Mouse (Mus musculus) limb, embryonic 10.5 days (tissue): ENCODE measurements around the gene Chrnb1. TPM values are rescaled to one million over a fixed set of nuclear protein-coding genes. Genes with fewer than 3 reads are reported as not detected.

Experiments used
- DNase-seq: peaks from one replicate; pipeline ENCODE4 v3.0.0-alpha.2; 2017; ENCODE audit warnings: low spot score
- H3K27ac ChIP-seq: fragments of 300-500 bp; sonication (generic); 2 replicates; pipeline ENCODE4 v1.5.1; 2016; ENCODE audit warnings: mild to moderate bottlenecking
- H3K27me3 ChIP-seq: fragments of 300-500 bp; sonication (generic); 2 replicates; pipeline ENCODE4 v1.6.1; 2016; ENCODE audit warnings: low read depth, mild to moderate bottlenecking; ENCODE audit not compliant: poor library complexity, severe bottlenecking
- H3K36me3 ChIP-seq: fragments of 300-500 bp; sonication (generic); 2 replicates; pipeline ENCODE4 v1.6.1; 2016; ENCODE audit warnings: mild to moderate bottlenecking, moderate library complexity
- H3K4me1 ChIP-seq: fragments of 300-500 bp; sonication (generic); 2 replicates; pipeline ENCODE4 v1.6.1; 2016
- H3K4me3 ChIP-seq: fragments of 300-500 bp; sonication (generic); 2 replicates; pipeline ENCODE4 v1.5.1; 2016; ENCODE audit warnings: mild to moderate bottlenecking, moderate library complexity
- H3K9me3 ChIP-seq: fragments of 300-500 bp; sonication (generic); replicated peaks from 2 replicates; pipeline ENCODE4 v1.6.1; 2016; ENCODE audit warnings: mild to moderate bottlenecking
- WGBS: fragments of 180-500 bp; shearing (Covaris S2); methylation state at CpG from one replicate; pipeline ENCODE4 v1.1.7; 2016; 5-methylcytosine and 5-hydroxymethylcytosine counted together
- polyA plus RNA-seq: library from polyadenylated mRNA; unstranded; fragments of >200 nt; fragmentation: Nextera tagmentation; extraction: Ambion mirVana; gene quantifications from 2 replicates; pipeline ENCODE4 v1.2.1, GENCODE M21; 2016

Chrnb1 gene
- polyA plus RNA-seq, 1 experiment from 2014 or later = 2.5 TPM

- WGBS = under 1% methylated on average over 33 of the region's 33 CpGs
- Histone ChIP-seq H3K27ac (peak overlapping the region; percentile 66), H3K36me3 (no peaks in the 10 kb centered on the region), H3K4me3 (peak overlapping the region; percentile 62), H3K9me3 (no peaks in the 10 kb centered on the region), H3K4me1 (peaks cover 62% of the 10 kb centered on the region), H3K27me3 (peaks cover 100% of the 10 kb centered on the region)
- peak; percentile 86 for DNase-seq
Measured at GRCm38 (mm10) chr11:69802648-69803105, 6.9 kb upstream of the Chrnb1 start.

GRCm38 (mm10) chr11:69801379-69801977 is 5.7 kb upstream of the Chrnb1 start, which contains the start of gene Fgf11:
Fgf11 (minus strand) TSS chr11:69801857.
- Histone ChIP-seq H3K9me3 (no peaks in the 10 kb centered on the region), H3K4me3 (peak within 1 kb of the TSS; percentile 62), H3K27ac (peak within 1 kb of the TSS; percentile 83), H3K27me3 (peaks cover 100% of the 10 kb centered on the region), H3K4me1 (peaks cover 62% of the 10 kb centered on the region), H3K36me3 (no peaks in the 10 kb centered on the region)
- DNase-seq = peak; percentile 50
- 2% methylated on average over 33 of the region's 33 CpGs for WGBS

GRCm38 (mm10) chr11:69800392-69801197 is 4.9 kb upstream of the Chrnb1 start:
- under 1% methylated on average over 36 of the region's 36 CpGs for WGBS
- H3K4me1 ChIP-seq = peaks cover 70% of the 10 kb centered on the region
- DNase-seq = peak; percentile 85
- peak overlapping the region; percentile 62 for H3K4me3 ChIP-seq
- H3K36me3 ChIP-seq = no peaks in the 10 kb centered on the region
- no peaks in the 10 kb centered on the region for H3K9me3 ChIP-seq
- peaks cover 100% of the 10 kb centered on the region for H3K27me3 ChIP-seq
- peak overlapping the region; percentile 83 for H3K27ac ChIP-seq

DNA sequence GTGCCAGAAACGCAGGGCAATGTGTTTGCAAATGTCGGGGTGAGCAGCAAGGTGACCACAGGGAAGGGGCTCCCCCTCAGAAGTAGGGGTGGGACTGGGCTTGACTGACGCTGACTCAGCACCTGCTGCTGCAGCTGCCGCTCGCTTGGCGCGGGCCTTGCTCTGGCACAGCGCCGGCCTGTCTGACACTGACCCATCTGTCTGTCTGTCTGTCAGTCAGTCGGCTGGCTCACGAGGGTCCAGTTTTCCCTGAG is 4.3 kb upstream of the Chrnb1 start:
- peaks cover 73% of the 10 kb centered on the region for H3K4me1 ChIP-seq
- H3K27ac ChIP-seq = peak overlapping the region; percentile 83
- DNase-seq = no peak
- H3K4me3 ChIP-seq = peak overlapping the region; percentile 62
- no peaks in the 10 kb centered on the region for H3K9me3 ChIP-seq
- no peaks in the 10 kb centered on the region for H3K36me3 ChIP-seq
- H3K27me3 ChIP-seq = peaks cover 100% of the 10 kb centered on the region
- 2% methylated on average over 11 of the region's 11 CpGs for WGBS

- Histone ChIP-seq H3K27me3 (peaks cover 100% of the 10 kb centered on the region), H3K36me3 (no peaks in the 10 kb centered on the region), H3K27ac (no peak overlapping the region; the same call in 1 of the 2 replicates), H3K4me1 (peaks cover 68% of the 10 kb centered on the region), H3K9me3 (no peaks in the 10 kb centered on the region), H3K4me3 (peak overlapping the region; percentile 62)
- 24% methylated on average over 12 of the region's 12 CpGs for WGBS
- no peak for DNase-seq
Measured at GRCm38 (mm10) chr11:69799394-69800137, 3.8 kb upstream of the Chrnb1 start.

- no peaks in the 10 kb centered on the region for H3K9me3 ChIP-seq
- WGBS = 78% methylated on average over 7 of the region's 7 CpGs
- H3K36me3 ChIP-seq = no peaks in the 10 kb centered on the region
- no peak overlapping the region for H3K27ac ChIP-seq
- DNase-seq = no peak
- peaks cover 51% of the 10 kb centered on the region for H3K4me1 ChIP-seq
- H3K27me3 ChIP-seq = peaks cover 100% of the 10 kb centered on the region
- H3K4me3 ChIP-seq = no peak overlapping the region
Measured at GRCm38 (mm10) chr11:69797924-69798323, 2.2 kb upstream of the Chrnb1 start.

DNA sequence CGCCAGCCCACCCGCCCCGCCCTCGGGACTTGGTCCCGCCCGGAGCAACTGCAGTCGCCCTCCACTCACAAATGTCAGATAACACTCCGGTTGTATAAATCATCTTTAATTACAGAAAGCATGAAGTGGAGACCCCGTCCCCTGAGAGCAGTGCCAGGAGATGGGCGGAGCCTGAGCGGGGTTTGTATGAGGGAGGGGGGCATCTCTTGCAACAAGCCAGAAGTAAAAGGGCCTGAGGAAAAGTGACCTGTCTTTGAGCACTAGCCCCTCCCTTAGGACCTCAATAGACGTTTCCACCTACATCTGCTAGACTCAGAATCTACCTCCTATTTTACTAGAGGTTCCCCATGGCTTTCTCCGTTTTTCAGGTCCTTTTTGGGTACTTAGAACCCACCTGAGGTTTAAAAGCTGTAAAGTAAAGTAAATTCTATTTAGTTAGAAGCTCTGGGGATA is 266 bp upstream of the Chrnb1 start:
- 2% methylated on average over 13 of the region's 13 CpGs for WGBS
- Histone ChIP-seq H3K4me3 (peak overlapping the region; percentile 59), H3K36me3 (no peaks in the 10 kb centered on the region), H3K4me1 (peaks cover 35% of the 10 kb centered on the region), H3K27me3 (peaks cover 88% of the 10 kb centered on the region), H3K27ac (no peak overlapping the region), H3K9me3 (no peaks in the 10 kb centered on the region)
- DNase-seq = no peak

DNA sequence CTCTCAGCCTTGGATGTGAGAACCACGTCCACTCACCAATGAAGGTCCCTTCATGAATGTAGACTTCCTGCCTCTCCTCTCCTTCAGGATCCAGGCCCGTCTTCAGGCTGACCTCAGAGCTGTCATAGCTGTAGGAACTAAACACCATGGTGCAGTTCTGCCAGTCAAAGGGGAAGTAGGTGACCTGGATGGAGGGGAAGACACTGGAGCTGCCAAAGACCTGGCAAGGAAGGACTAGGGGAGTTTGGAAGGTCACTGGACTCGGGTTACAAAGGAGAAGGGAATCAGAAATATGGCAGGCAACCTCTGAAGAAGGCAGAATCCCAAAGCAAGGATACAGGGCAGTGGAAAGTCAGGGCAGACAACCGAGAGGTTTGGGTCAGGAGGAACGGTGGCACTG is 2.3 kb downstream of the Chrnb1 start:
- Histone ChIP-seq H3K4me3 (no peak overlapping the region), H3K27ac (no peak overlapping the region), H3K27me3 (peaks cover 62% of the 10 kb centered on the region), H3K9me3 (no peaks in the 10 kb centered on the region), H3K4me1 (peaks cover 13% of the 10 kb centered on the region), H3K36me3 (no peaks in the 10 kb centered on the region)
- DNase-seq = no peak
- 64% methylated on average over 5 of the region's 5 CpGs for WGBS

GRCm38 (mm10) chr11:69791420-69791819 is 4.3 kb downstream of the Chrnb1 start:
- WGBS = 74% methylated on average over 5 of the region's 5 CpGs
- no peaks in the 10 kb centered on the region for H3K9me3 ChIP-seq
- peaks cover 13% of the 10 kb centered on the region for H3K4me1 ChIP-seq
- DNase-seq = no peak
- no peaks in the 10 kb centered on the region for H3K36me3 ChIP-seq
- no peak overlapping the region for H3K27ac ChIP-seq
- no peak overlapping the region for H3K4me3 ChIP-seq
- H3K27me3 ChIP-seq = peaks cover 46% of the 10 kb centered on the region

- WGBS = 70% methylated on average over 5 of the region's 5 CpGs
- peaks cover 27% of the 10 kb centered on the region for H3K27me3 ChIP-seq
- H3K27ac ChIP-seq = no peak overlapping the region
- no peak overlapping the region for H3K4me3 ChIP-seq
- 0 out of 2 replicates have a peak, but pooled peaks cover 2% of the 10 kb centered on the region for H3K4me1 ChIP-seq
- DNase-seq = no peak
- no peaks in the 10 kb centered on the region for H3K36me3 ChIP-seq
- H3K9me3 ChIP-seq = no peaks in the 10 kb centered on the region
Measured at GRCm38 (mm10) chr11:69789431-69789830, 6.3 kb downstream of the Chrnb1 start.

GRCm38 (mm10) chr11:69787306-69787705 is 8.4 kb downstream of the Chrnb1 start:
- DNase-seq = no peak
- H3K4me3 ChIP-seq = no peak overlapping the region
- H3K36me3 ChIP-seq = no peaks in the 10 kb centered on the region
- H3K9me3 ChIP-seq = no peaks in the 10 kb centered on the region
- H3K4me1 ChIP-seq = 0 out of 2 replicates have a peak, but pooled peaks cover 2% of the 10 kb centered on the region
- H3K27me3 ChIP-seq = peaks cover 12% of the 10 kb centered on the region; the same call in 1 of the 2 replicates
- H3K27ac ChIP-seq = no peak overlapping the region
- WGBS = 88% methylated on average over 5 of the region's 5 CpGs

DNA sequence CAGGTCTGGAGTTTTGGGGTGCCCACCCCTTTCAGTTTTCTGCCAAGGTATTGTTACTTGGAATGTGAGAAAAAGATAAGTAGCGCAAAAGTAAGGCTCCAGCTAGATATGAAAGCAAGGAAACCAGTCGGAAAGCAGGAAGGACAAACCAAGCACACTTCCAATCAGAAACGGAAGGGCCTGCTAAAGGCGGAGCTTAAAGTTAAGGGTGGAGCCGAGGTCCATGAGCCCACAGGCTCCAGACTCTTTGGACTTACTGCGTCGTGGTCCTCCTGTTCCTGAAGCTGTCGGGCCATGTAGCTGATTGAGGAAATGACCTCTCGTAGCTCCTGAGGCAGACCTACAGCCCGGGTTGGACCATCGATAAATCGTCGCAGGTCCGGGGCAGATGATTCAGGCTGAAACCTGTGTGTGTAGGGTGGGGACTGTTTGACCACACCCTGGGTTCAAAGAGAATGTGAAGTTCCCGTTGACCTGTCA is 10.9 kb downstream of the Chrnb1 start:
- no peaks in the 10 kb centered on the region for H3K4me1 ChIP-seq
- H3K36me3 ChIP-seq = no peaks in the 10 kb centered on the region
- 41% methylated on average over 15 of the region's 15 CpGs for WGBS
- no peaks in the 10 kb centered on the region for H3K9me3 ChIP-seq
- peak overlapping the region; percentile 23; the same call in 1 of the 2 replicates for H3K4me3 ChIP-seq
- H3K27me3 ChIP-seq = peaks cover 27% of the 10 kb centered on the region
- no peak for DNase-seq
- no peak overlapping the region for H3K27ac ChIP-seq
